Mouse (Mus musculus) heart, postnatal 36 days (tissue): ENCODE data around the gene Fcgrt. TPM values are rescaled to one million over a fixed set of nuclear protein-coding genes. Genes with fewer than 3 reads are reported as not detected.

Experiments
- DNase-seq, 2 experiments: peaks; one replicate each; pipeline ENCODE4 v3.0.0; 2021 to 2022
- intact Hi-C: fragments of 180-260 bp; cut with DNase I; formaldehyde crosslinking; loops from one replicate; pipeline ENCODE4 v1.15.1; 2025
- total RNA-seq, 2 experiments: library from RNA; stranded (reverse); gene quantifications; 2 replicates each; pipeline ENCODE4 v1.2.3; 2021

The Fcgrt gene
- total RNA-seq, 2 experiments from 2014 or later, result 77.1 to 84.5 TPM

- DNase-seq, result no peak
- intact Hi-C loops, result no loop called here
Measured at GRCm38 (mm10) chr7:45091001-45091990, 12.4 kb downstream of the Fcgrt start.

- DNase-seq, result no peak
- intact Hi-C loops, result no loop called here
Measured at GRCm38 (mm10) chr7:45090251-45090977, 13.2 kb downstream of the Fcgrt start.

GRCm38 (mm10) chr7:45088597-45088996 lies 15.1 kb downstream of the Fcgrt start:
- DNase-seq, result no peak
- intact Hi-C loops, result no loop called here

- DNase-seq, result no peak
Measured at GRCm38 (mm10) chr7:45086084-45086483, 17.6 kb downstream of the Fcgrt start.

GRCm38 (mm10) chr7:45083300-45083890 lies 20.3 kb downstream of the Fcgrt start:
- no peak for DNase-seq
- intact Hi-C loops, result loop anchor here (5.0 kb wide), 1 partner anchor 39 kb away; the partner anchor contains the start of gene Rps11

More at GRCm38 (mm10) chr7:45086084-45086483, 17.6 kb downstream of the Fcgrt start:
- intact Hi-C loops, result no loop called here

GRCm38 (mm10) chr7:45082401-45083299 lies 21.0 kb downstream of the Fcgrt start:
- intact Hi-C loops, result loop anchor here (5.0 kb wide), 1 partner anchor 40 kb away; the partner anchor contains the start of gene Rps11
- peak; percentile 63 to 69 for DNase-seq

GRCm38 (mm10) chr7:45081016-45081415 lies 22.6 kb downstream of the Fcgrt start:
- intact Hi-C loops, result loop anchor here (2.0 to 5.0 kb wide), 2 partner anchors 22 to 41 kb away; partner anchors contain the start of genes Fcgrt and Rps11
- no peak for DNase-seq

- intact Hi-C loops, result loop anchor here (1.0 to 5.0 kb wide), 5 partner anchors 23 to 217 kb away; partner anchors contain the start of genes Fcgrt, Flt3l, Gm45713 and Rps11
- peak; percentile 94 to 99 for DNase-seq
Measured at GRCm38 (mm10) chr7:45079856-45080255, 23.8 kb downstream of the Fcgrt start.

GRCm38 (mm10) chr7:45078513-45078912 lies 25.1 kb downstream of the Fcgrt start:
- intact Hi-C loops, result loop anchor here (5.0 kb wide), 1 partner anchor 219 kb away; no protein-coding TSS in a partner anchor
- DNase-seq, result peak; percentile 79 to 86

GRCm38 (mm10) chr7:45077829-45078228 lies 25.8 kb downstream of the Fcgrt start:
- intact Hi-C loops, result loop anchor here (5.0 kb wide), 1 partner anchor 219 kb away; no protein-coding TSS in a partner anchor
- no peak for DNase-seq

- intact Hi-C loops, result loop anchor here (5.0 kb wide), 1 partner anchor 220 kb away; no protein-coding TSS in a partner anchor
- no peak for DNase-seq
Measured at GRCm38 (mm10) chr7:45077322-45077721, 26.3 kb downstream of the Fcgrt start.

GRCm38 (mm10) chr7:45076501-45076900 lies 27.1 kb downstream of the Fcgrt start:
- intact Hi-C loops, result loop anchor here (5.0 kb wide), 1 partner anchor 221 kb away; no protein-coding TSS in a partner anchor
- no peak for DNase-seq

- peak in 1 of 2 experiments; percentile 21 for DNase-seq
- intact Hi-C loops, result loop anchor here (5.0 kb wide), 1 partner anchor 222 kb away; no protein-coding TSS in a partner anchor
Measured at GRCm38 (mm10) chr7:45075405-45075804, 28.2 kb downstream of the Fcgrt start.

GRCm38 (mm10) chr7:45073949-45074348 lies 29.7 kb downstream of the Fcgrt start:
- intact Hi-C loops, result no loop called here

GRCm38 (mm10) chr7:45073171-45073707 lies 30.4 kb downstream of the Fcgrt start:
- intact Hi-C loops, result no loop called here
- no peak for DNase-seq

More at GRCm38 (mm10) chr7:45073949-45074348, 29.7 kb downstream of the Fcgrt start:
- no peak for DNase-seq

GRCm38 (mm10) chr7:45072230-45072629 lies 31.4 kb downstream of the Fcgrt start:
- no peak for DNase-seq
- intact Hi-C loops, result no loop called here

GRCm38 (mm10) chr7:45069671-45070070 lies 34.0 kb downstream of the Fcgrt start:
- no peak for DNase-seq
- intact Hi-C loops, result loop anchor here (5.0 kb wide), 1 partner anchor 87 kb away; no protein-coding TSS in a partner anchor

- intact Hi-C loops, result loop anchor here (5.0 kb wide), 1 partner anchor 86 kb away; no protein-coding TSS in a partner anchor
- DNase-seq, result no peak
Measured at GRCm38 (mm10) chr7:45068000-45068318, 35.7 kb downstream of the Fcgrt start.
